17 mouse cellular contexts compared by ENCODE assay signal in the genomic region with DNA sequence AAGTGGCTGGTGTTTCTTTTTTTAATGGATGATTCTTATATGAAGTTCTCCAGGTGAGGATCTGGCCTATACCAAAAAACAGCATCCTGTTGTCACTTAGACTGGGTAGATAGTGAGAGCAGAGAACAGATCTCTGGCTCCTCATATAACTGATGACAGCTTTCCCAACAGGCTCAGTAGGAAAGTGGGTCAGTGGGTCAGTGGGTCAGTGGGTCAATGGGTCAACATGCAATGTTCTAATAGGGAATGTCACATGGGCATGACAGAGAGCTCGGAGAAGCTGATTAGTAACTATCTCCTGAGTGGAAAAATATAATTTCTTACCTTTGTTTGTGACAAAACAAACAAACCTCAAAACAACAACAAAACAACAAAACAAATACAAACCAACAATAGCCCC. TPM values are rescaled to one million over a fixed set of nuclear protein-coding genes. Genes with fewer than 3 reads are reported as not detected.
"Had no signal": no experiment of that assay in that cellular context is flagged by ENCODE, and none has a peak within 500 bp of the region (broad histone marks: within the 10 kb centered on the region; RNA-seq: fewer than 3 reads in every experiment).

No protein-coding gene starts in this region.

- H3K4me2 ChIP-seq: limb, embryonic 12.5 days; liver, embryonic 13.5 days; neural tube, embryonic 15.5 days had no signal

- H3K27ac ChIP-seq: kidney, postnatal 0 days; limb, embryonic 12.5 days; liver, embryonic 13.5 days; midbrain, embryonic 10.5 days; neural tube, embryonic 15.5 days had no signal

- H3K4me3 ChIP-seq: limb, embryonic 12.5 days; liver, embryonic 13.5 days; midbrain, embryonic 10.5 days; myocyte; neural tube, embryonic 15.5 days had no signal

- H3K4me1 ChIP-seq: limb, embryonic 12.5 days; liver, embryonic 13.5 days; midbrain, embryonic 10.5 days; neural tube, embryonic 15.5 days had no signal

- H3K9ac ChIP-seq: limb, embryonic 12.5 days; liver, embryonic 13.5 days; neural tube, embryonic 15.5 days had no signal

- DNase-seq: kidney, adult 11 months; layer of hippocampus, adult 9-11 months; layer of hippocampus, postnatal 36 days; liver, embryonic 13.5 days; lung, adult 2 months; lung, postnatal 10 days; lung, postnatal 4 days; midbrain, embryonic 14.5 days; right cerebral cortex, adult 18-20 months; right cerebral cortex, postnatal 25 days; thymus, postnatal 4 days had no signal

- H3K9me3 ChIP-seq: limb, embryonic 12.5 days; liver, embryonic 13.5 days; midbrain, embryonic 10.5 days; neural tube, embryonic 15.5 days had no signal

- H3K27me3 ChIP-seq: limb, embryonic 12.5 days; liver, embryonic 13.5 days; neural tube, embryonic 15.5 days had no signal

- H3K36me3 ChIP-seq: neural tube, embryonic 15.5 days had no signal

RNA-seq across cellular contexts. Expression of a gene that starts 7.2 kb away (rescaled TPM):
- polyA plus RNA-seq: myocyte; small intestine, adult 2 months had no signal
